Mouse (Mus musculus) intestine, embryonic 16.5 days (tissue): Measurements from ENCODE around the gene Pik3c2b. TPM values are rescaled to one million over a fixed set of nuclear protein-coding genes. Genes with fewer than 3 reads are reported as not detected.
"Not testable (repeated sequence)": the region's sequence is repeated elsewhere in the genome, so short reads cannot be mapped to it uniquely, and the experiment has no call there.

Source experiments
- ATAC-seq: fragments of 200-750 bp; cut with Nextera tagmentation; 2 replicates; pipeline ENCODE4 v1.8.0; 2017; ENCODE audit warnings: moderate TSS enrichment, moderate library complexity
- H3K27ac ChIP-seq: fragments of 300-500 bp; sonication (generic); 2 replicates; pipeline ENCODE4 v1.5.1; 2014; ENCODE audit warnings: mild to moderate bottlenecking, low read length
- H3K27me3 ChIP-seq: fragments of 300-500 bp; sonication (generic); replicated peaks from 2 replicates; pipeline ENCODE4 v1.6.1; 2014; ENCODE audit warnings: low read length, control low read depth, mixed read lengths; ENCODE audit not compliant: control insufficient read depth, insufficient read depth
- H3K36me3 ChIP-seq: fragments of 300-500 bp; sonication (generic); 2 replicates; pipeline ENCODE4 v1.6.1; 2014; ENCODE audit warnings: low read length, control low read depth; ENCODE audit not compliant: control insufficient read depth, insufficient read depth
- H3K4me1 ChIP-seq: fragments of 300-500 bp; sonication (generic); 2 replicates; pipeline ENCODE4 v1.6.1; 2014; ENCODE audit warnings: low read length, control low read depth, mixed read lengths; ENCODE audit not compliant: control insufficient read depth, insufficient read depth
- H3K4me2 ChIP-seq: fragments of 300-500 bp; sonication (generic); 2 replicates; pipeline ENCODE4 v1.6.1; 2014; ENCODE audit warnings: low read depth, low read length, control low read depth
- H3K4me3 ChIP-seq: fragments of 300-500 bp; sonication (generic); 2 replicates; pipeline ENCODE4 v1.5.1; 2014; ENCODE audit warnings: mild to moderate bottlenecking, low read length
- H3K9ac ChIP-seq: fragments of 300-500 bp; sonication (generic); 2 replicates; pipeline ENCODE4 v1.6.1; 2014; ENCODE audit warnings: low read depth, low read length
- H3K9me3 ChIP-seq: fragments of 300-500 bp; sonication (generic); 2 replicates; pipeline ENCODE4 v1.6.1; 2016; ENCODE audit warnings: low read length, control low read depth; ENCODE audit not compliant: control insufficient read depth
- WGBS: fragments of 180-500 bp; shearing (Covaris S2); extraction: QIAGEN DNeasy Blood & Tissue Kit; methylation state at CpG from one replicate; pipeline ENCODE4 v1.1.7; 2014; 5-methylcytosine and 5-hydroxymethylcytosine counted together
- polyA plus RNA-seq: library from polyadenylated mRNA; unstranded; fragments of >200 nt; fragmentation: Nextera tagmentation; extraction: Ambion mirVana; gene quantifications from 2 replicates; pipeline ENCODE4 v1.2.1, GENCODE M21; 2015

Pik3c2b gene
- polyA plus RNA-seq, 1 experiment from 2014 or later: 5.3 TPM

GRCm38 (mm10) chr1:133029744-133030143 lies 15.7 kb upstream of the Pik3c2b start:
- no peak for ATAC-seq

DNA sequence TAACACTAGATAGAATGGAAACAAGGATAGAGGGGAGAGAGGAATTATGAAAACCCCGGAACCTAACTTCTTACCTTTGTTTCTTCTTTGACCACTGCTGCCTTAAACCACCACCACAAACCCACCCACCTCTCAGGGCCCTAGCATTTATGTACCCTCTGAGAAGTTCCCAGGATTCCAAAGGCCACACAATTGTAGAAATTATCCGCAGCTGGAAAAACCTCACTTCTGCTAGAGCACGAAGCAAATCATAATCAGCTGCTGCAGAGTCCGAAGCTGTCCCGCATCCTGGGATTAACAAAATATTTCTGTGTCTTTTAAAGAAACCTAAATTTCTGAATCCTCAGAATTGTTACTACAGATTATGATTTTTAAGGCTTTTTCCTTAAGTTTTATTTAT lies 15.0 kb upstream of the Pik3c2b start, which contains the start of gene Mdm4:
Gene Mdm4 (minus strand): TSS at position 101 of the 400 bp plus-strand sequence.
- H3K9ac ChIP-seq: no peak within 1 kb of the TSS
- 95% methylated on average over 5 of the region's 5 CpGs for WGBS
- H3K4me1 ChIP-seq: peaks cover 13% of the 10 kb centered on the region; the same call in 1 of the 2 replicates
- ATAC-seq: no peak
- H3K36me3 ChIP-seq: no peaks in the 10 kb centered on the region
- H3K4me3 ChIP-seq: no peak within 1 kb of the TSS
- no peak within 1 kb of the TSS for H3K4me2 ChIP-seq
- H3K27ac ChIP-seq: no peak within 1 kb of the TSS
- H3K9me3 ChIP-seq: no peaks in the 10 kb centered on the region
- no peaks in the 10 kb centered on the region for H3K27me3 ChIP-seq

More at GRCm38 (mm10) chr1:133029744-133030143, 15.7 kb upstream of the Pik3c2b start:
- Histone ChIP-seq H3K27me3 (no peaks in the 10 kb centered on the region), H3K9me3 (no peaks in the 10 kb centered on the region), H3K27ac (no peak overlapping the region), H3K9ac (no peak overlapping the region), H3K4me3 (no peak overlapping the region), H3K4me1 (peaks cover 13% of the 10 kb centered on the region; the same call in 1 of the 2 replicates), H3K36me3 (no peaks in the 10 kb centered on the region), H3K4me2 (no peak overlapping the region)
- 82% methylated on average over 3 of the region's 3 CpGs for WGBS

- peaks cover 11% of the 10 kb centered on the region; the same call in 1 of the 2 replicates for H3K4me1 ChIP-seq
- H3K4me2 ChIP-seq: peak overlapping the region; percentile 54
- H3K4me3 ChIP-seq: peak overlapping the region; percentile 59
- WGBS: 5% methylated on average over 5 of the region's 5 CpGs
- no peaks in the 10 kb centered on the region for H3K36me3 ChIP-seq
- H3K9ac ChIP-seq: peak overlapping the region; percentile 61
- H3K27me3 ChIP-seq: no peaks in the 10 kb centered on the region
- ATAC-seq: peak; percentile 13; the same call in 1 of the 2 replicates
- peak overlapping the region; percentile 60; the same call in 1 of the 2 replicates for H3K27ac ChIP-seq
- H3K9me3 ChIP-seq: no peaks in the 10 kb centered on the region
Measured at GRCm38 (mm10) chr1:133032981-133033315, 12.5 kb upstream of the Pik3c2b start.

GRCm38 (mm10) chr1:133033316-133034090 lies 12.0 kb upstream of the Pik3c2b start:
- Histone ChIP-seq H3K4me2 (peak overlapping the region; percentile 54), H3K4me1 (peaks cover 7% of the 10 kb centered on the region; the same call in 1 of the 2 replicates), H3K36me3 (no peaks in the 10 kb centered on the region), H3K4me3 (peak overlapping the region; percentile 59), H3K27me3 (no peaks in the 10 kb centered on the region), H3K9me3 (no peaks in the 10 kb centered on the region), H3K27ac (peak overlapping the region; percentile 69), H3K9ac (peak overlapping the region; percentile 61)
- under 1% methylated on average over 28 of the region's 28 CpGs for WGBS
- peak; percentile 92 for ATAC-seq

GRCm38 (mm10) chr1:133034091-133034460 lies 11.4 kb upstream of the Pik3c2b start:
- H3K27me3 ChIP-seq: no peaks in the 10 kb centered on the region
- WGBS: 3% methylated on average over 11 of the region's 11 CpGs
- H3K9ac ChIP-seq: peak overlapping the region; percentile 37; the same call in 1 of the 2 replicates
- no peaks in the 10 kb centered on the region for H3K36me3 ChIP-seq
- no peaks in the 10 kb centered on the region for H3K9me3 ChIP-seq
- ATAC-seq: peak; percentile 74
- H3K4me3 ChIP-seq: peak overlapping the region; percentile 59
- peak overlapping the region; percentile 54 for H3K4me2 ChIP-seq
- peaks cover 7% of the 10 kb centered on the region; the same call in 1 of the 2 replicates for H3K4me1 ChIP-seq
- H3K27ac ChIP-seq: peak overlapping the region; percentile 69; the same call in 1 of the 2 replicates

- not testable (repeated sequence) for H3K4me2 ChIP-seq, H3K36me3 ChIP-seq, ATAC-seq, H3K9ac ChIP-seq, H3K4me3 ChIP-seq, H3K4me1 ChIP-seq, H3K27ac ChIP-seq, H3K9me3 ChIP-seq, H3K27me3 ChIP-seq
- 73% methylated on average over 7 of the region's 7 CpGs for WGBS
Measured at GRCm38 (mm10) chr1:133034682-133035081, 10.8 kb upstream of the Pik3c2b start.

- peak; percentile 71 for ATAC-seq
- Histone ChIP-seq H3K27ac (no peak overlapping the region), H3K4me1 (no peaks in the 10 kb centered on the region), H3K36me3 (no peaks in the 10 kb centered on the region), H3K27me3 (no peaks in the 10 kb centered on the region), H3K9ac (no peak overlapping the region), H3K9me3 (no peaks in the 10 kb centered on the region), H3K4me3 (no peak overlapping the region), H3K4me2 (no peak overlapping the region)
- 17% methylated on average over 4 of the region's 4 CpGs for WGBS
Measured at GRCm38 (mm10) chr1:133039505-133039949, 5.9 kb upstream of the Pik3c2b start.

GRCm38 (mm10) chr1:133045861-133046440 lies 484 bp downstream of the Pik3c2b start:
- ATAC-seq: peak; percentile 87
- Histone ChIP-seq H3K27me3 (no peaks in the 10 kb centered on the region), H3K4me3 (peak overlapping the region; percentile 72), H3K36me3 (no peaks in the 10 kb centered on the region), H3K27ac (peak overlapping the region; percentile 92), H3K4me1 (peaks cover 29% of the 10 kb centered on the region), H3K9ac (peak overlapping the region; percentile 98), H3K9me3 (no peaks in the 10 kb centered on the region), H3K4me2 (peak overlapping the region; percentile 92)
- under 1% methylated on average over 68 of the region's 71 CpGs for WGBS

- WGBS: under 1% methylated on average over 36 of the region's 40 CpGs
- ATAC-seq: peak; percentile 60
- peak overlapping the region; percentile 92 for H3K4me2 ChIP-seq
- H3K36me3 ChIP-seq: no peaks in the 10 kb centered on the region
- H3K4me3 ChIP-seq: peak overlapping the region; percentile 72
- peak overlapping the region; percentile 92 for H3K27ac ChIP-seq
- peaks cover 29% of the 10 kb centered on the region for H3K4me1 ChIP-seq
- peak overlapping the region; percentile 98 for H3K9ac ChIP-seq
- no peaks in the 10 kb centered on the region for H3K9me3 ChIP-seq
- H3K27me3 ChIP-seq: no peaks in the 10 kb centered on the region
Measured at GRCm38 (mm10) chr1:133046441-133046931, 1.0 kb downstream of the Pik3c2b start.
